16 mouse cellular contexts compared by ENCODE assay signal in genomic region chr12:12446281-12446680, GRCm38 (mm10).
"Had no signal": no experiment of that assay in that cellular context is flagged by ENCODE, and none has a peak within 500 bp of the region (broad histone marks: within the 10 kb centered on the region; RNA-seq: fewer than 3 reads in every experiment).

No protein-coding gene starts in this region.

- H3K27ac ChIP-seq: neural tube, embryonic 13.5 days; neural tube, embryonic 15.5 days; stomach, embryonic 15.5 days; stomach, postnatal 0 days had no signal

- H3K4me3 ChIP-seq: neural tube, embryonic 13.5 days; neural tube, embryonic 15.5 days; stomach, embryonic 15.5 days had no signal

- DNase-seq: retina, postnatal 1 day; right cerebral cortex, adult 18-20 months; right cerebral cortex, postnatal 14 days; right cerebral cortex, postnatal 25 days; right cerebral cortex, postnatal 4 days; spleen, adult 18-20 months; thymus, adult 18-20 months; thymus, adult 2 months; thymus, postnatal 14 days; thymus, postnatal 25 days; thymus, postnatal 36 days; thymus, postnatal 4 days had no signal
